Mouse (Mus musculus) cerebellum, adult 11-12 months (tissue): ENCODE data around the gene Timm10.

Experiments used
- DNase-seq: peaks from one replicate; pipeline ENCODE4 v3.0.0; 2022

Timm10 gene

GRCm38 (mm10) chr2:84861430-84861829, 34.6 kb downstream of the Timm10 start:
- DNase-seq, result no peak

- DNase-seq, result no peak
Observed at GRCm38 (mm10) chr2:84862231-84862630, 35.4 kb downstream of the Timm10 start.

- DNase-seq, result no peak
Observed at GRCm38 (mm10) chr2:84865616-84866571, 39.1 kb downstream of the Timm10 start.

- no peak for DNase-seq
Observed at GRCm38 (mm10) chr2:84868521-84868943, 41.7 kb downstream of the Timm10 start.

GRCm38 (mm10) chr2:84868977-84869376, 42.2 kb downstream of the Timm10 start:
- no peak for DNase-seq

- DNase-seq, result no peak
Observed at GRCm38 (mm10) chr2:84870623-84871160, 43.9 kb downstream of the Timm10 start.

GRCm38 (mm10) chr2:84872105-84872716, 45.4 kb downstream of the Timm10 start:
- DNase-seq, result peak; percentile 12

- DNase-seq, result no peak
Observed at GRCm38 (mm10) chr2:84875842-84876241, 49.0 kb downstream of the Timm10 start.
